Mouse (Mus musculus) megakaryocyte-erythroid progenitor cell, adult 5-6 weeks (primary cell): ENCODE measurements around the gene Gm36864. TPM values are rescaled to one million over a fixed set of nuclear protein-coding genes. Genes with fewer than 3 reads are reported as not detected.
"Not testable (repeated sequence)": the region's sequence is repeated elsewhere in the genome, so short reads cannot be mapped to it uniquely, and the experiment has no call there.

Experiments used
- ATAC-seq: replicated peaks from 2 replicates; pipeline ENCODE4 v1.8.0; 2016; ENCODE audit warnings: mild to moderate bottlenecking, inconsistent platforms; ENCODE audit not compliant: severe bottlenecking, poor library complexity, low FRiP score, low TSS enrichment
- total RNA-seq, 2 experiments: library from RNA; stranded (forward) in 1 of 2; stranded (reverse) in 1 of 2; fragments of 200-1000, 215-1000 nt in 1 of 2; fragments of >200 nt in 1 of 2; fragmentation: Nextera tagmentation in 1 of 2; gene quantifications; 2 replicates each; pipeline ENCODE4 v1.2.3; 2014 to 2017

Gene Gm36864
- total RNA-seq (2014; fragmentation: Nextera tagmentation) (not detected in 2 replicates), total RNA-seq (2017) (not detected in 2 replicates)

DNA sequence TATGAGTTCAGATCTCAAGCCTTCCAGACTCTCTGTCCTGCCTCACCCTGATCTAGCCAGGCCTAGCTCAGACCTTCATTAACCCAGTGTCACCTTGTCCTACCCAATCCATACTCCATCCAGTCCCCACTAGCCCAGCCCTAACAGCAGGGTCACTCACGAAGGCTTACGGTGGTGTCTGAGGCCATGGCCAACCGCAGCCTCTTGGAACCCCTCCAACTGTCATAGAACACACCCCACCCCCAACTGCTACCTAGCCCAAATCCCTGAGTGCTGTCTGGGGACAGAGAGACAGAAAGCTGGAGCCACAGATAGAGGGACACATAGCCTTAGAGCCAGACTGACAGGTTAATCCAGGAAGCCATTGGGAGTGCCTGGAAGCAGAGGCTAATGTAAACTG, at the start of gene Gm36864:
Gm36864 (plus strand) TSS at position 269 of the 400 bp plus-strand sequence.
- ATAC-seq, result no peak

DNA sequence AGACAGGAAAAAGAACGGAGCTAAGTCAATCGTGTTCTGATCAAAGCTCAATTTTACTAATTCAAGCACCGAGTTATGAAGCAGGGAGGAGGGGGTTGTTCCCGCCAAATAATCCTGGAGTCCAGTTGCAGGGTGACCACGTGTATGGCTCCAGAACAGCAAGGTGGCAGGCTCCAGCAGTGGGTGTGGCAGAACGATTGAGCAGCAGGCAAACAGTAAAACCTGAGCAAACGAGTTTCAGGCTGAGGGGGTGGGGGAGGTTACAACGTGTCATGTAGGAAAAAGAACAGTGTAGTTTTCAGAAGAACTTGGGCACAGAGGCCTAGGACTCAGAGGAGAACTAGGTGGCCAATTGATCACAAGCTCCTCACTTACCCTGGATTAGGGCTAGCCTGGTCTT, 49.5 kb upstream of the Gm36864 start:
- not testable (repeated sequence) for ATAC-seq

DNA sequence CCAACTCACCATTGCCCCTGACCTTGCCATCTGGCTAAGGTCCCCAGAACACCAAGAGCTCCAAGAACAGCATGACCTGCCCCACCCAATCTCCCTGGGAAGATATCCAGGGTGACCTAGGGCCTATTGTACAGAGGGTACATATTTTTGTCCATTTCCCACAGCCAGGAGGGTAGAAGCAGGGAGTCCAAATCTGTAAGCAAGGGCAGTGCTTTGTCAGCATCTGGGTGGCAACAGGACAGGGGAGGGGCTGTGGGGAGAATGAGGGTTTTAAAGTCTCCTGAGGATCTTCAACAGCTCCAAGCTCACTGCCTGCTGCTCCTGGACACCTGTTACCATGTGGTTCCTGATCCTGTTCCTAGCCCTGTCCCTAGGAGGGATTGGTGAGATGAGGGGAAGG, 48.0 kb upstream of the Gm36864 start, which contains the start of gene Klk1b24:
Klk1b24 (plus strand) TSS at position 301 of the 400 bp plus-strand sequence.
- not testable (repeated sequence) for ATAC-seq

- not testable (repeated sequence) for ATAC-seq
Measured at GRCm38 (mm10) chr7:44193466-44193865, 42.5 kb upstream of the Gm36864 start.

DNA sequence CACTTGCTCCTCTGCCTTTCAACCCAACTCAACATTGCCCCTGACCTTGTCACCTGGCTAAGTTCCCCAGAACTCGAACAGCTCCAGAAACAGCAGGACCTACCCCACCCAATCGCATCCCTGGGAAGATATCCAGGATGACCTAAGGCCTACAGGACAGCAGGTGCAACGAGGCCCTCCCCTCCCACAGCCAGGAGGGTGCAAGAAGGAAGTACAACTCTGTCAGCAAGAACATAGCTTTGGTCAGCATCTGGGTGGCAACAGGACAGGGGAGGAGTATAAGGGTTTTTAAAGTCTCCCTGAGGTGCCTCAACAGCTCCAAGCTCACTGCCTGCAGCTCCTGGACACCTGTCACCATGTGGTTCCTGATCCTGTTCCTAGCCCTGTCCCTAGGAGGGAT, 38.1 kb upstream of the Gm36864 start, which contains the start of gene Klk1b3:
Klk1b3 (plus strand) TSS at position 301 of the 400 bp plus-strand sequence.
- no peak for ATAC-seq

DNA sequence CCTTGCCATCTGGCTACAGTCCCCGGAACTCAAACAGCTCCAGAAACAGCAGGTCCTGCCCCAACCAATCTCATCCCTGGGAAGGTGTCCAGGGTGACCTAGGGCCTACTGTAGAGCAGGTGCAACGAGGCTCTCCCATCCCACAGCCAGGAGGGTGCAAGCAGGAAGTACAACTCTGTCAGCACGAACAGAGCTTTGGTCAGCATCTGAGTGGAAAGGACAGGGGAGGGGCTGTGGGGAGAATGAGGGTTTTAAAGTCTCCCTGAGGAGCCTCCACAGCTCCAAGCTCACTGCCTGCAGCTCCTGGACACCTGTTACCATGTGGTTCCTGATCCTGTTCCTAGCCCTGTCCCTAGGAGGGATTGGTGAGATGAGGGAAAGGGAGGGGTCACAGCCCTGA, 28.8 kb upstream of the Gm36864 start, which contains the start of gene Klk1b4:
Klk1b4 (plus strand) TSS at position 301 of the 400 bp plus-strand sequence.
- ATAC-seq, result not testable (repeated sequence)

- no peak for ATAC-seq
Measured at GRCm38 (mm10) chr7:44208307-44208706, 27.7 kb upstream of the Gm36864 start.

DNA sequence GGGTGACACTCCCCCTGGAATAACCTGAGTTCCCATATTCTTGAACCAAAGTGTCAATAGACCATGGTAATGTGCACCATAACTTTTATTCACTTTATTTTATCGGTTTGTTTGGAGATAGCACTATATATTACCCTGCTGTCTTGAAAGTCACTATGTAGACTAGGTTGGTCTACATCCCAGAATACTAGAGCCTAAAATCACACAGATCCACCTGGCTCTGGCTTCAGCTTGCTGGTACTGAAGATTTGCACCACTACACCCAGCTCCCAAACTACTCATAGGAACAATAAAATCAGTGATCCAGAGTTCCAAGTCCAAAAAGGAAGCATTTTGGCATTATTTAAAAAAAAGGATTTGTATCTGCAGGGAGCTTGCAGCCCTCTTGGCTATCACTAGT, 20.3 kb upstream of the Gm36864 start, which contains the start of gene Klk1b5:
Klk1b5 (plus strand) TSS at position 301 of the 400 bp plus-strand sequence.
- ATAC-seq, result no peak

DNA sequence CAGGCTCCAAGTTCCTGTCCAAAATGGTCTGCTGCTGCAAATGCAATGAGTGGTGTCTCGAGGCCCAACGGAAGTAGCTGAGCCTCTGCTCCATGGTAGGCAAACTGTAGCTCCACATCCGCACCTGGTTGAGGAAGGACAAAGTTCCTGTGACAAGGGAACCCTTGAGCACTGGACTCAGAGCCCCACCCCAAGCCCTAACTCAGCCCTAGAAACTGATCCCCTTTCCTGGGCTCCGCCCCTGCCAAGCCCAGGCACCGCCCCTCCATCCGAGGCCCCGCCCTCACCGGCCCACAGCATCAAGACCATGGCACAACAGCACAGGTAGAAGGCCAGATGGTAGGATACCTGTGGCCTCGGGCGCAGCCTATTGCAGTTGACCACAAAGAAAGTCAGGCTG, 14.4 kb upstream of the Gm36864 start:
- ATAC-seq, result not testable (repeated sequence)

- ATAC-seq, result not testable (repeated sequence)
Measured at GRCm38 (mm10) chr7:44222335-44222734, 13.6 kb upstream of the Gm36864 start.

DNA sequence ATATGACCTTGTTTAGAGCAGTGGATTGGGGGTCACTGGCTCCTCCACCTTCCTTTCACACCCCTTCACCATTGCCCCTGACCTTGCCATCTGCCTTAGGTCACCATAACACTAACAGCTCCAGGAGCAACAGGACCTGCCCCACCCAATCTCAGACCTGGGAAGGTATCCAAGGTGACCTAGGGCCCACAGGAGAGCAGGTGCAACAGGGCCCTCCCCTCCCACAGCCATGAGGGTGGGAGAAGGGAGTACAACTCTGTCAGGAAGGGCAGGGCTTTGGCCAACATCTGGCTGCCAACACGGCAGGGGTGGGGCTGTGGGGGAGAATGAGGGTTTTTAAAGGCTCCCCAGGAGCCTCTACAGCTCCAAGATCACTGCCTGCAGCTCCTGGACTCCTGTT, 10.9 kb upstream of the Gm36864 start, which contains the start of gene Klk1:
Klk1 (plus strand) TSS at position 285 of the 400 bp plus-strand sequence.
- ATAC-seq, result no peak

DNA sequence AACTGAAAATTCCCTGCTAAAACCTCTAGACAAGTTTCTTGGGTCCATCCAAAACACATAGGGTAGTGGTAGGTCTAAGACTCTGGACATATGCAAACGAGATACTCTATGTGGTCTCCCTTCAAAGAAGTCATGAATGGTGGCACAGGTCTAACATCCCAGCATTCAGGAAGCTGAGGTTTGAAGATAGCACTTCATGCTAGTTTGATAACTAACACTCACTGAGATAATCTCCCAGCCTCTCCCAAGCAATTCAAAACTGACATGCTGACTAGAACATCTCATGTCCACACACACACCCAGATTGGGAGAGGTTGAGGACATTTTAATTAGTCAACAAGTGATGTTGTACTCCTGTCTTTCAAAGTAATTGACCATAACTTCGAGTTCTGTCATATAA, 3.9 kb downstream of the Gm36864 start:
- ATAC-seq, result no peak

GRCm38 (mm10) chr7:44240712-44241111, 4.7 kb downstream of the Gm36864 start:
- peak; percentile 40; the same call in 1 of the 2 replicates for ATAC-seq

- ATAC-seq, result no peak
Measured at GRCm38 (mm10) chr7:44241163-44241562, 5.2 kb downstream of the Gm36864 start.

DNA sequence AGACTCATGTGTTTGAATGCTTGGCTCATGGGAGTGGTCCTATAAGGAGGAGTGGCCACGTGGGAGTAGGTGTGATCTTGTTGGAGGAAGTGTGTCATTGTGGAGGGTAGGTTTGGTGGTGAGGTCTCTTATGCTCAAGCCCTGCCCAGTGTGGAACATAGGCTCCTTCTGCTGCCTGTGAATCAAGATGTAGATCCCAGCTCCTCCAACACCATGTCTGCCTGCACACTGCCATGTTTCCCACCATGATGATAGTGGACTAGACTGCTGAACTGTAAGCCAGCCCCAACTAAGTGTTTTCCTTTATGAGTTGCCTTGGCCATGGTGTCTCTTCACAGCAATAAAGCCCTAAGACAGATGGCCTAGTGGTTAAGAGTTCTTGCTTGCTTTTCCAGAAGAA, 8.1 kb downstream of the Gm36864 start:
- no peak for ATAC-seq

GRCm38 (mm10) chr7:44246055-44246983, 10.3 kb downstream of the Gm36864 start, which contains the start of the genes 1700028J19Rik and 2410002F23Rik:
1700028J19Rik (minus strand) TSS chr7:44246695.
2410002F23Rik (plus strand) TSS chr7:44246722.
- ATAC-seq, result peak; percentile 78

DNA sequence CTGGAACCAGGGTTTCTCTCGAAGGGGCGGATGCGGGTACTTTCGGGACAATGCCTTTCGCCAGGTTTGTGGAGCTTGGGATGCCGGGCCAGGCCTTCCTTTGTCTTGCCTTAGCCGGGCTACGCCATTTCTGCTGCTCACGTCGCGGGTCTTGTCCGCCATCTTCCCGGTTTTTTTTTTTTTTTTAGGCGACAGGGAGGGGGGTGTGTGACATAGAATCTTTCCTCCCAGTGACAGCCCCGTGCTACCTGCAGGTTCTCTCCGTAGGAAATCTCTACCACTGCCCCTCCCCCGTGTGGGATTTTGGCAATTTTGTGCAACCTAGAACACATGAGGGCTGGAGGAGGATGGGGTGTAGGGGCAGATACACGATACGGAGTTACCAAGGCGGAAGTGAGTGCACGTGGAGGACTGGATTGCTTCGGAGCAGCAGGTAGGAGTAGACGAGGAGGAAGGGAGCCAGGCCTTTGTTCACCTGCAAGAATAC, 11.1 kb downstream of the Gm36864 start:
- peak; percentile 38 for ATAC-seq

DNA sequence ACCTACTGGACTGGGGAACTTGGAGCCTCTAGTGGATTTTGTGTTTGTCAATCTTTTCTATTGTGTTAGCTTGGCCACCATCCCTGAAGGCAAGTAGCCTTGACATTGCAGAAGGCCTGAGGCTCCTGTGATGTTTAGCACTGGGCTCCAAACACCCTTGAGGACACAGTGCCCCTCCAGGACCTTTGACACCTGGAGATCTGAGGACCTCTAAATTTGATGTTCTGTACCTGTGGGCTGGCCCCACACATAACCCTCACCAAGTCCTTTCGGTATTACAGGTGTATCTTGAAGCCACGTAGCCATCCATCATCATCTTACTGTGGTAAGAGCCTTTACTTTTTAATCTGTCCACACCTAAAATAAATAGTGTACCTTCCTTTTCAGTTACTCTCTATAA, 12.0 kb downstream of the Gm36864 start:
- no peak for ATAC-seq

DNA sequence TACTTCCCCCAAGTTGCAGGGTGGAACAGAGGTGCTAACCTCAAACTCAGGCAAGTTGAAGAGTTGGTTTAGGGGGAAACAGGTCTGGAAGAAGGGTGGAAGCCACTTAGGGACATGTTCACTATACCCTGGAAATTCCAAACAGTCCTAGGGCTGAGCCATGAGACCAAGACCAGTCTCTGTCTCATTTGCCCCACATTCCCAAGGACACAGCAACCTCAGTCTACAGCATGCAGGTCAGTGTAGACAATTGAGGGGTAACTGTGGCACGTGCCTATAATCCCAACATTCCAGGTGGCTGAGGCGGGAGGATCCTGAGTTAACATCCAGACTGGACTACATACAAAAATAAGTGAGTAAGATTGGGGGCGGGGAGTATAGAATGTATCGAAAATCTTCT, 13.3 kb downstream of the Gm36864 start:
- no peak for ATAC-seq

- ATAC-seq, result not testable (repeated sequence)
Measured at GRCm38 (mm10) chr7:44250732-44251275, 14.8 kb downstream of the Gm36864 start.
